Mouse (Mus musculus): ENCODE results near the gene Cenpc1. TPM values are rescaled to one million over a fixed set of nuclear protein-coding genes. Genes with fewer than 3 reads are reported as not detected.

Cenpc1 gene
- polyA plus RNA-seq, 1 experiment from 2014 or later, result 48.7 TPM

DNA sequence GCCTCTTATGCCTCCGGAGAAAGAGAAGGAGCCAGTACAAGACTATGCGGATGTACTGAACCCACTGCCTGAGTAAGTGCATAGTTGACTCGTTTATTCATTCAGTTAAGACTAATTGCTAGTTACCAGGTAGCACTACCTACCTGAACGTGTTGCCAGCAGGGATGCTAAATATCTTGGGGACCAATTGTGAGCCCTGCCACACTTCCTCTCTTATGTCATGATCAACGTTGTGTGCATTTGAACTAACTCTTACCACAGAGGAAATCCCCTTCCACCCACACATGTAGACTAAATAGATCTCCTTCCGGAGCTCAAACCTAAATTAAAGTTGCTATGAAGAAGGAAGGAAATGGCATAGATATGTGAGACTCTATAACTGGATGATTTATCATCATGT is 21.4 kb upstream of the Cenpc1 start:
- Histone ChIP-seq H3K9ac (ENCODE audit: low read length) (no peak overlapping the region), H3K36me3 (ENCODE audit: control insufficient read depth, insufficient read depth, low read length) (no peaks in the 10 kb centered on the region), H3K9me3 (ENCODE audit: control insufficient read depth, low read length) (no peaks in the 10 kb centered on the region), H3K4me3 (ENCODE audit: low read depth, low read length) (no peak overlapping the region), H3K4me2 (ENCODE audit: low read depth, low read length, severe bottlenecking) (no peak overlapping the region), H3K4me1 (replicated peaks; ENCODE audit: control insufficient read depth, insufficient read depth, low read length) (no peaks in the 10 kb centered on the region), H3K27me3 (ENCODE audit: control insufficient read depth, insufficient read depth, low read length) (no peaks in the 10 kb centered on the region), H3K27ac (ENCODE audit: low read depth, low read length) (no peak overlapping the region)
- ATAC-seq (replicated peaks; ENCODE audit: low FRiP score) (no peak), DNase-seq (ENCODE audit: low spot score) (no peak)
- 84% methylated on average over 6 of the region's 6 CpGs for WGBS

- H3K27me3 ChIP-seq (ENCODE audit: control insufficient read depth, insufficient read depth, low read length), result no peaks in the 10 kb centered on the region
- H3K9ac ChIP-seq (ENCODE audit: low read length), result no peak overlapping the region
- no peak overlapping the region for H3K4me3 ChIP-seq (ENCODE audit: low read depth, low read length)
- H3K4me1 ChIP-seq (replicated peaks; ENCODE audit: control insufficient read depth, insufficient read depth, low read length), result no peaks in the 10 kb centered on the region
- H3K9me3 ChIP-seq (ENCODE audit: control insufficient read depth, low read length), result no peaks in the 10 kb centered on the region
- WGBS, result 89% methylated on average over 7 of the region's 7 CpGs
- DNase-seq (ENCODE audit: low spot score) (no peak), ATAC-seq (replicated peaks; ENCODE audit: low FRiP score) (no peak)
- no peaks in the 10 kb centered on the region for H3K36me3 ChIP-seq (ENCODE audit: control insufficient read depth, insufficient read depth, low read length)
- no peak overlapping the region for H3K4me2 ChIP-seq (ENCODE audit: low read depth, low read length, severe bottlenecking)
- no peak overlapping the region for H3K27ac ChIP-seq (ENCODE audit: low read depth, low read length)
Measured at GRCm38 (mm10) chr5:86084979-86085378, 19.6 kb upstream of the Cenpc1 start.

- ATAC-seq (replicated peaks; ENCODE audit: low FRiP score) (no peak), DNase-seq (ENCODE audit: low spot score) (no peak)
- Histone ChIP-seq H3K4me1 (replicated peaks; ENCODE audit: control insufficient read depth, insufficient read depth, low read length) (no peaks in the 10 kb centered on the region), H3K27me3 (ENCODE audit: control insufficient read depth, insufficient read depth, low read length) (no peaks in the 10 kb centered on the region), H3K9me3 (ENCODE audit: control insufficient read depth, low read length) (no peaks in the 10 kb centered on the region), H3K4me2 (ENCODE audit: low read depth, low read length, severe bottlenecking) (no peak overlapping the region), H3K27ac (ENCODE audit: low read depth, low read length) (no peak overlapping the region), H3K4me3 (ENCODE audit: low read depth, low read length) (no peak overlapping the region), H3K9ac (ENCODE audit: low read length) (no peak overlapping the region), H3K36me3 (ENCODE audit: control insufficient read depth, insufficient read depth, low read length) (no peaks in the 10 kb centered on the region)
- WGBS, result 84% methylated on average over 6 of the region's 6 CpGs
Measured at GRCm38 (mm10) chr5:86083987-86084386, 18.6 kb upstream of the Cenpc1 start.

- DNase-seq (ENCODE audit: low spot score) (no peak), ATAC-seq (replicated peaks; ENCODE audit: low FRiP score) (no peak)
- H3K9me3 ChIP-seq (ENCODE audit: control insufficient read depth, low read length), result no peaks in the 10 kb centered on the region
- no peaks in the 10 kb centered on the region for H3K4me1 ChIP-seq (replicated peaks; ENCODE audit: control insufficient read depth, insufficient read depth, low read length)
- no peak overlapping the region for H3K9ac ChIP-seq (ENCODE audit: low read length)
- no peaks in the 10 kb centered on the region for H3K27me3 ChIP-seq (ENCODE audit: control insufficient read depth, insufficient read depth, low read length)
- no peaks in the 10 kb centered on the region for H3K36me3 ChIP-seq (ENCODE audit: control insufficient read depth, insufficient read depth, low read length)
- 80% methylated on average over 3 of the region's 3 CpGs for WGBS
- no peak overlapping the region for H3K4me2 ChIP-seq (ENCODE audit: low read depth, low read length, severe bottlenecking)
- H3K27ac ChIP-seq (ENCODE audit: low read depth, low read length), result no peak overlapping the region
- H3K4me3 ChIP-seq (ENCODE audit: low read depth, low read length), result no peak overlapping the region
Measured at GRCm38 (mm10) chr5:86078720-86079334, 13.4 kb upstream of the Cenpc1 start.

DNA sequence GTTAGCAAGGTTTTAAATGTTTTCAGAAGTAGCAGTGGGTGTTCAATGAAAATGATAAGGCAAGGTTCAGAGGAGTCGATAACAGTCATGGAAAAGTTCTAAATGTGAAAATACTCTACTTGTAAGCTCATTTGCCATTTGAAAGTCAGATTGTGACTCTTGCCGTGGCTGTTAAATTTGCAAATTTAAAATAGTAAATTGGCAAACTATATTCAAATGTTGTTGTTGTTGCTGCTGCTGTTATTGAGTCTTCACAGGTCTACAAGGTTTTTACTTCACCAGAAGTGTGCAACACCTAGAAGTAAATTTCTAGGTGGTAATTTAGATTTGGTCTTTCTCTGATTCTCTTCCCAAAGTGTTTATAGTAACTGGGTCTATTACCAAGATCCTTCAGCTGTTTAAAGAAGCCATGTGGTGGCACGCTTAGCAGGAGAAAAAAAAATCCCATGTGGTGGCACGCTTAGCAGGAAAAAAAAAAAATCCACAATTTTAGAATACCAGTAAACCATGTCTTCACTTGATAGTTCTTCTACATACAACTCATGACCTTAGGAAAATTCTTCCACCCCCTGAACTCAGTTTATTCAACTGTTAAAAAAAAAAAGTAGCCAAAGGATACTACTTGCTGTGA is 7.5 kb upstream of the Cenpc1 start:
- DNase-seq (ENCODE audit: low spot score) (no peak), ATAC-seq (replicated peaks; ENCODE audit: low FRiP score) (no peak)
- Histone ChIP-seq H3K36me3 (ENCODE audit: control insufficient read depth, insufficient read depth, low read length) (no peaks in the 10 kb centered on the region), H3K4me3 (ENCODE audit: low read depth, low read length) (no peak overlapping the region), H3K9ac (ENCODE audit: low read length) (no peak overlapping the region), H3K27ac (ENCODE audit: low read depth, low read length) (no peak overlapping the region), H3K9me3 (ENCODE audit: control insufficient read depth, low read length) (no peaks in the 10 kb centered on the region), H3K4me2 (ENCODE audit: low read depth, low read length, severe bottlenecking) (no peak overlapping the region), H3K27me3 (ENCODE audit: control insufficient read depth, insufficient read depth, low read length) (no peaks in the 10 kb centered on the region), H3K4me1 (replicated peaks; ENCODE audit: control insufficient read depth, insufficient read depth, low read length) (no peaks in the 10 kb centered on the region)
- 87% methylated on average over 4 of the region's 4 CpGs for WGBS

- no peaks in the 10 kb centered on the region for H3K9me3 ChIP-seq (ENCODE audit: control insufficient read depth, low read length)
- no peak for ATAC-seq (replicated peaks; ENCODE audit: low FRiP score)
- 80% methylated on average over 7 of the region's 7 CpGs for WGBS
- no peaks in the 10 kb centered on the region for H3K27me3 ChIP-seq (ENCODE audit: control insufficient read depth, insufficient read depth, low read length)
- H3K4me3 ChIP-seq (ENCODE audit: low read depth, low read length), result no peak within 1 kb of the TSS
- no peaks in the 10 kb centered on the region for H3K36me3 ChIP-seq (ENCODE audit: control insufficient read depth, insufficient read depth, low read length)
- no peak for DNase-seq (ENCODE audit: low spot score)
- H3K4me1 ChIP-seq (replicated peaks; ENCODE audit: control insufficient read depth, insufficient read depth, low read length), result no peaks in the 10 kb centered on the region
- no peak within 1 kb of the TSS for H3K9ac ChIP-seq (ENCODE audit: low read length)
- no peak within 1 kb of the TSS for H3K27ac ChIP-seq (ENCODE audit: low read depth, low read length)
- H3K4me2 ChIP-seq (ENCODE audit: low read depth, low read length, severe bottlenecking), result no peak within 1 kb of the TSS
Measured at GRCm38 (mm10) chr5:86071538-86071937, 6.2 kb upstream of the Cenpc1 start, which contains the start of gene Stap1. Gene Stap1 (plus strand): TSS chr5:86071746.

- no peak overlapping the region for H3K4me2 ChIP-seq (ENCODE audit: low read depth, low read length, severe bottlenecking)
- H3K27ac ChIP-seq (ENCODE audit: low read depth, low read length), result no peak overlapping the region
- no peaks in the 10 kb centered on the region for H3K4me1 ChIP-seq (replicated peaks; ENCODE audit: control insufficient read depth, insufficient read depth, low read length)
- no peak for ATAC-seq (replicated peaks; ENCODE audit: low FRiP score)
- H3K9ac ChIP-seq (ENCODE audit: low read length), result no peak overlapping the region
- no peaks in the 10 kb centered on the region for H3K9me3 ChIP-seq (ENCODE audit: control insufficient read depth, low read length)
- H3K27me3 ChIP-seq (ENCODE audit: control insufficient read depth, insufficient read depth, low read length), result no peaks in the 10 kb centered on the region
- no peaks in the 10 kb centered on the region for H3K36me3 ChIP-seq (ENCODE audit: control insufficient read depth, insufficient read depth, low read length)
- WGBS, result 82% methylated on average over 6 of the region's 6 CpGs
- no peak for DNase-seq (ENCODE audit: low spot score)
- no peak overlapping the region for H3K4me3 ChIP-seq (ENCODE audit: low read depth, low read length)
Measured at GRCm38 (mm10) chr5:86069121-86069520, 3.7 kb upstream of the Cenpc1 start.

- DNase-seq (ENCODE audit: low spot score) (no peak), ATAC-seq (replicated peaks; ENCODE audit: low FRiP score) (no peak)
- no peak overlapping the region for H3K4me3 ChIP-seq (ENCODE audit: low read depth, low read length)
- no peak overlapping the region for H3K4me2 ChIP-seq (ENCODE audit: low read depth, low read length, severe bottlenecking)
- no peaks in the 10 kb centered on the region; the same call in 1 of the 2 replicates for H3K4me1 ChIP-seq (replicated peaks; ENCODE audit: control insufficient read depth, insufficient read depth, low read length)
- no peak overlapping the region for H3K9ac ChIP-seq (ENCODE audit: low read length)
- WGBS, result 90% methylated on average over 3 of the region's 3 CpGs
- no peak overlapping the region for H3K27ac ChIP-seq (ENCODE audit: low read depth, low read length)
- H3K27me3 ChIP-seq (ENCODE audit: control insufficient read depth, insufficient read depth, low read length), result no peaks in the 10 kb centered on the region
- no peaks in the 10 kb centered on the region for H3K9me3 ChIP-seq (ENCODE audit: control insufficient read depth, low read length)
- H3K36me3 ChIP-seq (ENCODE audit: control insufficient read depth, insufficient read depth, low read length), result no peaks in the 10 kb centered on the region
Measured at GRCm38 (mm10) chr5:86068451-86068850, 3.1 kb upstream of the Cenpc1 start.

GRCm38 (mm10) chr5:86066551-86066929 is 1.2 kb upstream of the Cenpc1 start:
- 1% methylated on average over 17 of the region's 17 CpGs for WGBS
- 0 out of 2 replicates have a peak overlapping the region, but pooled peaks have one; percentile 1 for H3K27ac ChIP-seq (ENCODE audit: low read depth, low read length)
- no peaks in the 10 kb centered on the region; the same call in 1 of the 2 replicates for H3K4me1 ChIP-seq (replicated peaks; ENCODE audit: control insufficient read depth, insufficient read depth, low read length)
- no peaks in the 10 kb centered on the region for H3K9me3 ChIP-seq (ENCODE audit: control insufficient read depth, low read length)
- no peaks in the 10 kb centered on the region for H3K36me3 ChIP-seq (ENCODE audit: control insufficient read depth, insufficient read depth, low read length)
- H3K4me2 ChIP-seq (ENCODE audit: low read depth, low read length, severe bottlenecking), result peak overlapping the region; percentile 41
- no peaks in the 10 kb centered on the region for H3K27me3 ChIP-seq (ENCODE audit: control insufficient read depth, insufficient read depth, low read length)
- peak overlapping the region; percentile 24; the same call in 1 of the 2 replicates for H3K9ac ChIP-seq (ENCODE audit: low read length)
- peak; percentile 92 for DNase-seq (ENCODE audit: low spot score)
- peak overlapping the region; percentile 79 for H3K4me3 ChIP-seq (ENCODE audit: low read depth, low read length)
- peak; percentile 39 for ATAC-seq (replicated peaks; ENCODE audit: low FRiP score)

Data from forebrain, embryonic 11.5 days (tissue).